Mouse (Mus musculus) telencephalon, adult 2 months (tissue): ENCODE measurements at regions not wholly inside any gene's neighbourhood (a gene's known extent, or its start where the extent isn't known, plus 50 kb on each side); places are given as distances from the start of the nearest gene placed in this dataset.

Source experiments
- DNase-seq: peaks from one replicate; pipeline ENCODE4 v3.0.0-alpha.2; 2011; ENCODE audit warnings: low read depth, low spot score

DNA sequence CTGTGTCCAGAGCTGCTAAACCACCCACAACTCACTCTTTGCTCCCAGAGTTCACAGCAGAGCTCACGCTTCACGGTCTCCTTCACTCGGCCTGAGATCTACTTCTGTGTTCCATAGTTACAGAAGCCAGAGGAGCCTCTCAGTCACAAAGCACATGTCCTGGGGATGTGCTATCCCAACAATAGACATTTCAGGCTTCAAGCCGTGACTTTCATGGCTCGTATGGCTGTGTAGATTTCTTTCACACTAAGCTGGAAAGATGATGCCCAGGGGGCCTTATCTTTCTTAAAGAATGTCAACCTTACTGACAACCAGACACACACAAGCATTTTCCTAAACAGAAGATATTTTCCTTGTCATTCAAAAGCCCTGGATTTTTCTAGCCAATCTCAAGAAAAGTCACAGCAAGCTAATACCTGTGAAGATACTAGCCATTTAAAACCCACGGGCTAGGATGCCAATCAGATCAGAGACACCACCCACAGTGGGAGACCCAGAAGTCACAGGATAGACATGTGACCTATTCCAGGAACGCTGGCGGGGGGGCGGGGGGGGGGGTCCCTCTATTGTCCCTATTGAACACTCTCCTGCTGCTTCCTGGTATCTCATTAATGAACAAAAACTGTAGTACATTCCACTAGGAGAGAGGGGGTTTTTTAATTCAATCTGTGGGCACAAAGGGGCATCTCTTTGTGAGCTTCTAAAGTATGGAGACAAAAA is 98.8 kb upstream of the Mapk10 start:
- no peak for DNase-seq

DNA sequence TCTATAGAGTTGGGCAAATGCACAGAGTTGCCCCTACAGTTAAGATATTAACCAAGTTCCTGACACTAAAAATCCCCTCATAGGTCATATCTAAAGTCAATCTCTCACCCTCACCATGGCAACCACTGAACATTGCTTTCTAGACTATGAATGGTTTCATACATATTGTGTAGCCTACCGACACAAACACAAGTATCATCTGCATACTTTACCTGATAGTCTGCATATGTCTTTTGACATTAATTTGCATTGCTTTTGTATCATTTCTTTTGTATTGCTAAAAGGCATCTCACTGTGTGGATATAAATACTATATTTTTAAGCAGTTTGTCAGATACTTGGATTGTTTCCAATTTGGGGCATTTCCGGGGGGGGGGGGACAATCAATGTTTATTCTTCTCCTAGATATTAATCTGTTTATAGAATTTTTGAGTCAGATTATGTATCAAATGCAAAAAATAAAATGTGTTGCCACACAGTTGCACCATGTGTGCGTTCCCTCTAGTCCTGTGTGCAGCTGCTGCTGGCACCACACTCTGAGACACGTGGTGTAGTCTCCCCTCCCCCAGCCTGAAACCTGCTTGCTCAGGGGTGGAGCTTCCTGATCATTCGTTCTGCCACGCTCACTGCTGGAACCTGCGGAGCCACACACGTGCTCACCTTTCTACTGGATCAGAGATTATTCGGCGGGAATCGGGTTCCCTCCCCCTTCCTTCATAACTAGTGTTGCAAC is 94.7 kb upstream of the Mapk10 start:
- DNase-seq, result no peak

DNA sequence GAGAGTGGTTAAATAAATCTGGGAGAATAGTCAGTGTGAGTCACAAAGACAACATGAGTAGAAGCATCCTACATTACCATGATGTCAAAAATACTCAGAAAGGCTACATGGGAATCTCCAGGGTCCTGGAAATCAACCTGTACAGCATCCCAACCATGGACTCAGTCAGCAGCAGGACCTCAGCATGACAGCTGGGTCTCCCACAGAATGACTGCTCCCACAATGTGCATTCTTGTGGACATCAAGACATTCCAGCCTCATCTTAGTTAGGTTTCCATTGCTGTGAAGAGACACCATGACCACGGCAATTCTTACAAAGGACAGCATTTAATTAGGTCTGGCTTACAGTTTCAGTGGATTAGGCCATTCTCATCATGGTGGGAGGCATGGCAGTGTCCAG is 93.8 kb upstream of the Mapk10 start:
- no peak for DNase-seq

DNA sequence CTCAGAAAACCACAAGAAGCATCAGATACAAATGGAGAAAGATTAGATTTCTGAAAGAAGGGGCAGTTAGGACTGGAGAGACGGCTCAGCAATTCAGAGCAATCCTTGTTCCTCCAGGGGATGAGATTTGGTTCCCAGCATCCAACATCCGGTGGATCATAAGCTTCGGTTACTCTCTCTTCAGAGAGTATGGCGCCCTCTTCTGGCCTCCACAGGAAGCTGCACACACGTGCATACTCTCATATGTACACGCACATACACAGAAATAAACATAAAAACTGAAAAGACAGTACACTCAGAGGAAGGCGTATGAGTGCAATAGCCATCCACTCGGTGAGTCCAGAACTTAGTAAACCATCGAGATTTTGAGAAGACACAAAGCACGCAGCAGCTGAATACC is 91.6 kb upstream of the Mapk10 start:
- DNase-seq, result no peak

DNA sequence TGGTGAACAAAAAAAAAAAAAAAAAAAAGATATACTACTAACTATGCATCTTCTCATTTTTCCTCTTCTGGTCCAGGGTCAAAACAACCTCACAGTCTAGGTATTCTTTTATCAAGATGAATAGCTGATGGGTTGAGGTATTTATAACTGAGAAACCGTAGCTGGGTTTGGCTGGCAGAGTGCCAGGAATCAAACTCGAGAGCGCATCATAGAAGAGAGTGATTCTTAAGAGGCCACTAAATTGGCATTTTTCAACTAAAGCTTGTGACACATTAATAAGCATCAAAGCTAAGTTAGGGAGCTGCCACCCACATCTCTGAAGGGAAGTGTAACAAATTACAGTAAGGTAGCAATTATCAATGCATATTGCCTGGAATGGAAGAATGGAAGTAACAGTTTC is 90.2 kb upstream of the Mapk10 start:
- no peak for DNase-seq

DNA sequence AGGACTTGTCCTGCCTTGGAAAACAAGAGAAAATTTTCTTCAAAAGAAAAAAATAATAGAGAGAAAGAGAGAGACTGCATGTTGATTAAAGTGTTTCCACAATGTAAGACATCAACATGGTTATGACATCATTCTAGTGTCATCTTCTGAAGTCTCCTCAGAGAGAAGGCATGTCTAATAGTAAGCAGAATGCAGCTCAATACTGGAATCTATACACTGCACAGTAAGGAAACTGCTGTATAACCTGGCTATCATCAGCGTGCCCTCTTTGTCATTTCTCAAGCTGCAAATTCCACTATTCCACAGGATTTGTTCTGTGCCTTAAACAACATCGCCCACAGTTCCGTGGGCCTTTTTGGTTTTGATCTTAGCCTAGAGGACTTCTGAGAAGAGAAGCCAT is 82.8 kb upstream of the Mapk10 start:
- no peak for DNase-seq

DNA sequence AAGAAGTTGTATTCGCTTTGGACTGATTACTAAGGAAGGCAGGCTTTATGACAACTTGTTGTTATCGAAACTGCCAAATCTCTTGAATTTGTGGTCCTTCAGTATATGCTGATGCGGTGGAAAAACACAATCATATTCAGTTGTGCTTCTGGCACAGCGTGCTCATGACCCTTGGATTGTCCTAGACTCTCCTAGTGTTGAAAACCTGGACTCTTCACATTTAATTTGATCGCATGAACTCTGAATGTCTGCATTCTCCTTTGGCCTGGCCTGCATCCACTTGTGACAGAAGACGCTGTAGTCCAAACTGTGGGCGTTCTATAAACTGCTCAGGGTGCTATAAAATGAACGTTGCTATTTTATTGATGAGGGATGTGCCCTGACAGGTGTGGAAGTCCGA is 80.6 kb upstream of the Mapk10 start:
- DNase-seq, result no peak

DNA sequence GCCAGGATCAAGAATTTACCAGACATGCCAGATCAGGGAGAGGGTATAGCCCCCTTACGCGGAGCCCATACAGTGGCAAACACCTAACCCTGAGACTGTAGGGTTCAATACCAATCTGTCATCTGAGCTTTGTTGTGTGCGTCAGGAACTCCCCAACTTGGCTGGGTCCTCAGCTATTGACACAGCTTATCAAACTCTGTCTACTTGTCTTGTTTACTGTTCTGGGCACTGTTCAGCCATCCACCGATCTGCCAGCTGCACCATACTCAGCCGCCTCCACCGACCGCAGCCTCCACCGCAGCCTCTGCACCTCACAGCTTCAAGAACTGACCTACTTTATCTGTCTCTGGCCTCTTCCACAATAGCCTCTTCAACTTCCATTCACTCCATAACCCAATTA is 80.1 kb upstream of the Mapk10 start:
- DNase-seq, result no peak

DNA sequence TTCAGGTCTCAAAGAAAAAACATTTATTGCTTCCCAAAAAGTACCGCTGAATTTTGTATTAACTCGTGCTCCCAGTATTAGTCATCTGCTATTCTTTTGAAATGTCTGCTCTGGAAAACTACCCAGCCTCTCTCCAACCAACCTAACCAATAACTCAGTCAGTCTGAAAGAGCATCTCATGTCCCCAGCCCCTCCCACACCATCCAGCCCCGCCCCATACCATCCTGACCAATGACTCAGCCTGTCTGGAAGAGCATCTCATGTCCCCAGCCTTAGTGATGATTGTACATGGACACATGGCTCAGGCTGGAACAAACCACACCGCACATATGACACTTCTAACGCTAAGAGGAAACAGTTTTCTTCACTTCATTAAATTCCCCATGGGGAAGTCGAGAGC is 58.1 kb upstream of the Mapk10 start:
- no peak for DNase-seq

DNA sequence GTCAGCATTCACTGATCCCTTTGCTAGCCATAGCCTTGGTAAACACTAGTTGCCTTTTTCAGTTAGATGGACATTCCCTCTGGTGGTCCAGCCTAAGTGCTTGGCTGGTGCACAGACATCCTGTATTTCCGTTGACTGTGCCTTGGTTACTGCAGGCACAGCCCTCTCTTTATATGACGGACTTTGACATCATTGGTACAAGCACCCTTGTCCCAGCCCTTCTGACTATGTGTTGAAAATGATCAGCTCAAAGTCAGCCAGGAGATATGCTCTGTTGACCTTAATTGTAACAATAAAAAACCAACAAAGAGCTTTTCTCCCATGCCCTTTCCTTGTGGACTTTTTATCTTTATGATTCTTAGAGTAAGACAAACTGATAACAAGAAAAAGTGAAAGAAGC is 53.8 kb upstream of the Mapk10 start:
- no peak for DNase-seq

DNA sequence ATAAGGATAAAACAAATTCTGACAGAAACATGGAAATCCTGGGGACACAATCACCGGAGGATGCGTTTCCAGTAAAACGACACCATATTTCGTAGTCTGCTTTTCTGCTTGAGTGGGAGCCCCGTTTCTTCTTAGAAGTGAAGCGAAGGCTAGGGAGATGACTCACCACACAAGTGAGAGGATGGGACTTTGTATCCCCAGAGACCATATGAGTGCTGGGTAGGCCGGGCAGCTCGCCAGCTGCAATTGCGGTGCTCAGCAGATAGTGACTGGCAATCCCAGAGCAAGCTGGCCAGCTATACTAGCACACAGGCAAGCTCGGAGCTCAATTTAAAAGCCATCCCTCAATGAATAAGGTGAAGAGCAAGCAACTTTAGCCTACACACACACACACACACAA is 50.3 kb upstream of the Mapk10 start:
- DNase-seq, result peak; percentile 72
